Mouse (Mus musculus): ENCODE measurements at regions not wholly inside any gene's neighbourhood (a gene's known extent, or its start where the extent isn't known, plus 50 kb on each side); places are given as distances from the start of the nearest gene placed in this dataset.

DNA sequence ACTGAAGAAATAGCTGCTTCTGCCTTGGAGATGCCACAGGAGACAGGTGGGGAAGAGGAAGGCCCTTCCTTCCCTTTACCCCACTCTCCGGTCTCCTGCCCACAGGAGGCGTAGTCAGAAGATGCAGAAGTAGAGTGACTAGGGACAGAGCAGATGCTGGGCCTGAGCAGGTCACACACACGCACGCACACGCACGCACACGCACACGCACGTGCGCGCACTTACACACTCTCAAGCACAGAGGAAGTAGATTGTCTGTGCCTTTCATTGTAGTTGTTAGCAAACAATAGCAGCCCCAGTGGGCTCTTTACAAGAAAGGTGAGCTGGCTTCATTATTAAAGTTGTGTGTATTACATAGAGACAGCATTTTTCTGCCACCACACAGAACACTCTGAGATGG lies 144.3 kb upstream of the Car8 start:
- WGBS, result 93% methylated on average over 11 of the region's 11 CpGs
- DNase-seq, result no peak
- H3K27me3 ChIP-seq (ENCODE audit: control insufficient read depth, insufficient read depth, low read length), result no peaks in the 10 kb centered on the region
- no peaks in the 10 kb centered on the region for H3K4me1 ChIP-seq (ENCODE audit: control insufficient read depth, insufficient read depth, low read length)
- H3K27ac ChIP-seq (ENCODE audit: insufficient read depth, low read length), result no peak overlapping the region
- TF ChIP-seq POLR2A (IDR thresholded peaks at IDR 0.05; ENCODE audit: borderline replicate concordance, insufficient read depth, low read length) (no peak), CTCF (IDR thresholded peaks at IDR 0.05; ENCODE audit: borderline replicate concordance, insufficient read depth, low read depth, low read length) (no peak)
- no peak overlapping the region for H3K4me3 ChIP-seq (replicated peaks; ENCODE audit: insufficient read depth, low read depth, low read length)

DNA sequence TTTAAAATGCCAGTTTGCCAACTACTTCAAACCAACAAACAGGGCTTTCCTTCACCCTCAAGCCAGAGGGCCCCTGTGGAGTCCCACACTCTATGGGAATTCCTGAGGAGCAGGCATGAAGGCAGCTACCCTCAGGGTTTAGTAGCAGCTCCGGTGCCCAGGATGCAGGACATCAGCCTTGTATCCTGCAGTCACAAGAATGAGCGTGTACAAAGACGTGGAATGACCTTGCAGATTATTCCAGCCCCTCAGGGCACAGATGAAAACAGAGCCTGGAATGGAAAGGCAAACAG lies 143.2 kb upstream of the Car8 start:
- Histone ChIP-seq H3K4me3 (replicated peaks; ENCODE audit: insufficient read depth, low read depth, low read length) (no peak overlapping the region), H3K4me1 (ENCODE audit: control insufficient read depth, insufficient read depth, low read length) (no peaks in the 10 kb centered on the region), H3K27me3 (ENCODE audit: control insufficient read depth, insufficient read depth, low read length) (no peaks in the 10 kb centered on the region), H3K27ac (ENCODE audit: insufficient read depth, low read length) (no peak overlapping the region)
- TF ChIP-seq POLR2A (IDR thresholded peaks at IDR 0.05; ENCODE audit: borderline replicate concordance, insufficient read depth, low read length), result no peak
- TF ChIP-seq CTCF (IDR thresholded peaks at IDR 0.05; ENCODE audit: borderline replicate concordance, insufficient read depth, low read depth, low read length), result no peak
- DNase-seq, result no peak
- 66% methylated on average over 3 of the region's 3 CpGs for WGBS

DNA sequence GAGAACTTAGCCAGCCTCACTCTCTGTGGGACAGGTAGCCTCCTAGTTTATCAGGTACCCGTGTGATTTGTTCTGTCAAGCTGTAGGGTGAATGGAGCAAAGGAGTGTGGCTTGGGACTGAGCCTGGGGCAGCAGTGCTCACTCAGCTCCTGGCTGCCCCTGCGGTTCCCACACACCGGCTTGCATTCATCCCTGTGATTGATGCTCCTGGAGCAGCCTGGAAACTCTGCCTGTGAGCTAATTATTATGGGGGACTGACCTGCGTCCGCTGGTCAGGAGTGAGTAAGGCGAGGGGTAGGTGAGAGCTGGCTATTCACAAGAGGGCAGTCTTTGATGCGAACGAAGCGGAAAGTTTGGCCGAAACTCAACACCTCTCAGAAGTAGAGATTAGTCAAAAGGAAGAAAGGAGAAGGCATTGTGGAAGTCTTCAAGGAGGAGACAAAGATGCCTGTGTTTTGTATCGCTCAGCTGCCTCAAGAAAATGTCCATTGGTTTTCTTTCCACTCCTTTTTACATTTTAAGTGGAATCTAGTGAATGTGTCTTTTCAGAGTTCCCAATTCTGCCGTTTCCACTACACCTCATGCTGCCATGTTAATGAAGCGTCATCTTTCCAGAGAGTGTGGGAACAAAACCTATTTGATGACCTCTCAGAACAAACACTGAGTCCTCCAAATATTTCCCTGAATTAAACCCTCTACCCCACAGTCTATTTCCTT lies 142.7 kb upstream of the Car8 start:
- DNase-seq, result no peak
- Histone ChIP-seq H3K4me3 (replicated peaks; ENCODE audit: insufficient read depth, low read depth, low read length) (no peak overlapping the region), H3K4me1 (ENCODE audit: control insufficient read depth, insufficient read depth, low read length) (no peaks in the 10 kb centered on the region), H3K27ac (ENCODE audit: insufficient read depth, low read length) (no peak overlapping the region), H3K27me3 (ENCODE audit: control insufficient read depth, insufficient read depth, low read length) (no peaks in the 10 kb centered on the region)
- 42% methylated on average over 13 of the region's 13 CpGs for WGBS
- TF ChIP-seq POLR2A (IDR thresholded peaks at IDR 0.05; ENCODE audit: borderline replicate concordance, insufficient read depth, low read length) (no peak), CTCF (IDR thresholded peaks at IDR 0.05; ENCODE audit: borderline replicate concordance, insufficient read depth, low read depth, low read length) (no peak)

DNA sequence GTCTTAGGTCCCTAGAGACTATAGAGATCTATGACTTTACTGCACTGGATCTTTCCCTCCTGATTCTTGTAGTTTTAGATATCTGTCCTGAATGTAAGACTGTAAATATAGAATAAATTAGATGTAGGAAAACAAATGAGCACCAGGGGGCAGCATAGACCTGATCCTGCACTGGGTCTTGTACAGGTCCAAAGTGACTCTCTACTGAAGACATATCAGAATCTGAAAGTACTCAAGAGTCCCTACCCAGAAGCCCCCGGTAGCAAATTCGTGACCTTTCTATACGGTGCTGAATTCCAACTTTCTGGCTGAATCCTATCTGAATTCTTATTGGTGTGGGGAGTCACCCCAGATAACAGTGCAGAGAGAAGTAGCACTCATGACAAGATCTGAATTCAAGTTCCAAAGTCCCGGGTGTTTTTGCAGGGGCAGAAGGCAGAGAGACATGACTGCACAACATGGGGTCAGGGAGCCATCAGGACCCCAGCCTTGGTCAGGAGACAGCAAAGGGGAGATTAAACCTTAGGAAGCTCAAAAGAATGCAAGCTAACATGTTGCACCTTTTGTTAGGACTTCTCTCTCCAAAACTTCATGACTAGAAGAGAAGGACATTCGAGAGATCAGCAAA lies 142.0 kb upstream of the Car8 start:
- TF ChIP-seq CTCF (IDR thresholded peaks at IDR 0.05; ENCODE audit: borderline replicate concordance, insufficient read depth, low read depth, low read length) (peak; percentile 78), POLR2A (IDR thresholded peaks at IDR 0.05; ENCODE audit: borderline replicate concordance, insufficient read depth, low read length) (no peak)
- Histone ChIP-seq H3K4me3 (replicated peaks; ENCODE audit: insufficient read depth, low read depth, low read length) (no peak overlapping the region), H3K27ac (ENCODE audit: insufficient read depth, low read length) (no peak overlapping the region), H3K27me3 (ENCODE audit: control insufficient read depth, insufficient read depth, low read length) (no peaks in the 10 kb centered on the region), H3K4me1 (ENCODE audit: control insufficient read depth, insufficient read depth, low read length) (no peaks in the 10 kb centered on the region)
- WGBS, result 38% methylated on average over 5 of the region's 5 CpGs
- DNase-seq, result peak; percentile 53 to 65

DNA sequence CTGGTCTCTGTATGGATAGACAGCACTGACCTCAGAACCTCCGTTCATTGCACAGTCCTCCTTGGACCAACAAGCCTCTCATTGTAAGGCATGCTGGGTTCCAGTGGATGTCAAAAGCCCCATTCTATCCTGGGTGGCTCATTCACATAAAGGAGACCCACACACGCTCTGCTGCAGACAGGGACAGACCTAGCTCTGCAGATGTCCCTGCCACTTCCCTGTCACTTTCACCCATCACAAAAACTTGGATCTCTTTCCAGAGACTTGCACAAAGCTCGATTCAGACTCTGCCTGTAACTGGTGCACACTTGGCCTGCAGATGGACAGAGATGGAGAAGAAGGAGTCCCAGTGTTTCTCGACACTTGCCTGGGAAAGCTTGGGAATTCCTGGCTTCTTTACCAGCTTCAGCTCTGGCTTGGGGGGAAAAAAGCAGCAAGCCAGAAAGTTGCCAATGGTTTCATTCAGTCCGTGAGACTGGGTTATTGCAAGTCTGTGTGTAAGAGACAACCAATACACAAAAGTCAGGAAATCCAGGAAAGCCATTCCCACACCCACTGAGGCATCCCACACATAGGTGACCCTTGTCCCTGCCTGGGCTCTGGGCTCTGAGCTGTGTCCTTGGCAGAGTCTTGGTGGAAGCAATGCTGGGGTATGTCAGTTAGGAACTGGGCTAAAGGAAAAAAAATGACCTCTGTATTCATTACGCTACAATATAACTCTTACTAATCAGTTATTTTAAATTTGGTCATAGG lies 136.1 kb upstream of the Car8 start:
- peak in 1 of 2 experiments; percentile 12 for DNase-seq
- Histone ChIP-seq H3K27me3 (ENCODE audit: control insufficient read depth, insufficient read depth, low read length) (no peaks in the 10 kb centered on the region), H3K4me1 (ENCODE audit: control insufficient read depth, insufficient read depth, low read length) (no peaks in the 10 kb centered on the region), H3K27ac (ENCODE audit: insufficient read depth, low read length) (no peak overlapping the region), H3K4me3 (replicated peaks; ENCODE audit: insufficient read depth, low read depth, low read length) (no peak overlapping the region)
- TF ChIP-seq CTCF (IDR thresholded peaks at IDR 0.05; ENCODE audit: borderline replicate concordance, insufficient read depth, low read depth, low read length) (no peak), POLR2A (IDR thresholded peaks at IDR 0.05; ENCODE audit: borderline replicate concordance, insufficient read depth, low read length) (no peak)
- 70% methylated on average over 6 of the region's 6 CpGs for WGBS

- Histone ChIP-seq H3K27me3 (ENCODE audit: control insufficient read depth, insufficient read depth, low read length) (no peaks in the 10 kb centered on the region), H3K4me3 (replicated peaks; ENCODE audit: insufficient read depth, low read depth, low read length) (no peak overlapping the region), H3K4me1 (ENCODE audit: control insufficient read depth, insufficient read depth, low read length) (no peaks in the 10 kb centered on the region), H3K27ac (ENCODE audit: insufficient read depth, low read length) (no peak overlapping the region)
- DNase-seq, result peak; percentile 19 to 28
- WGBS, result 12% methylated on average over 3 of the region's 3 CpGs
- no peak for TF ChIP-seq CTCF (IDR thresholded peaks at IDR 0.05; ENCODE audit: borderline replicate concordance, insufficient read depth, low read depth, low read length)
- TF ChIP-seq POLR2A (IDR thresholded peaks at IDR 0.05; ENCODE audit: borderline replicate concordance, insufficient read depth, low read length), result no peak
Measured at GRCm38 (mm10) chr4:8374061-8374460, 135.2 kb upstream of the Car8 start.

DNA sequence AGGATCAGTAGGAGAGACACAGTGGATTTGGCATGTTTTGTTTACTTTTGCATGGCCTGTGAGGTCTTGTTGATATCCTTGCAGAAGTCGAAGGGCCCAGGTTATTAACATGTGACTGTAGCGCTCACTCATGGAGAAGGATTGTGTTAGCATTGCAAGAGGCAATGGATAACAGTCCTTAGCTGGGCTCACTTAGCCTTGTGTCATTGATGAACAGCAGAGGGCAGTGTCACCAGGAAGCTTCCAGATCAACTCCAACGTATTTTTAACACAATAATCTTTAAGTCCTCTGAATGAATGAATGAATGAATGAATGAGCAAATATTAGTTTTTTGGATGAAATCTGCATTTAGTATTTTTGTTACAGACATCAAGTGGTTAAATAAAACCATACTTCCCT lies 133.2 kb upstream of the Car8 start:
- no peaks in the 10 kb centered on the region for H3K27me3 ChIP-seq (ENCODE audit: control insufficient read depth, insufficient read depth, low read length)
- no peak overlapping the region for H3K4me3 ChIP-seq (replicated peaks; ENCODE audit: insufficient read depth, low read depth, low read length)
- TF ChIP-seq POLR2A (IDR thresholded peaks at IDR 0.05; ENCODE audit: borderline replicate concordance, insufficient read depth, low read length) (no peak), CTCF (IDR thresholded peaks at IDR 0.05; ENCODE audit: borderline replicate concordance, insufficient read depth, low read depth, low read length) (peak; percentile 12; the same call in 1 of the 2 replicates)
- H3K27ac ChIP-seq (ENCODE audit: insufficient read depth, low read length), result no peak overlapping the region
- H3K4me1 ChIP-seq (ENCODE audit: control insufficient read depth, insufficient read depth, low read length), result no peaks in the 10 kb centered on the region
- no peak for DNase-seq
- 74% methylated on average over 3 of the region's 3 CpGs for WGBS

DNA sequence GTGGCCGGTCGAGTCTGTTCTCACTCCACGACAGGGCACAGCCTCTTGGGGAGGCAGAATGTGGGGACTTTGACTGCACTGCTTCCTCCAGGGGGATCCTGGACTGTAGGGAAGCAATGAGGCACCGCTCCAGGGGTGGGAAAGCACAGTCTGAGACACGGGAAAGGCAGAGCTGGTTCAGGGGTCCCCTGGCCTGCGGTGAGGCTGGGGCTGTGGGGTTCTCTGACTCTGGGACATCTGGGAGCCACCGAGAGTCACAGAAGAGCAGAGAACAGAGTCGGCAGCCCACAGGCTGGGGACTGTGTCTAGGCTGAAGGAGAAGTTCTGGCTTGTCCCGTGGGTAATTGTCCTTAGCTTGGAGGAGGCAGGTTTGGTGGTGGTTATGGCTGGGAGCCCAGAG lies 131.9 kb upstream of the Car8 start:
- H3K27ac ChIP-seq (ENCODE audit: insufficient read depth, low read length), result no peak overlapping the region
- no peaks in the 10 kb centered on the region for H3K4me1 ChIP-seq (ENCODE audit: control insufficient read depth, insufficient read depth, low read length)
- TF ChIP-seq POLR2A (IDR thresholded peaks at IDR 0.05; ENCODE audit: borderline replicate concordance, insufficient read depth, low read length), result no peak
- TF ChIP-seq CTCF (IDR thresholded peaks at IDR 0.05; ENCODE audit: borderline replicate concordance, insufficient read depth, low read depth, low read length), result no peak
- DNase-seq, result no peak
- 74% methylated on average over 9 of the region's 9 CpGs for WGBS
- H3K27me3 ChIP-seq (ENCODE audit: control insufficient read depth, insufficient read depth, low read length), result no peaks in the 10 kb centered on the region
- no peak overlapping the region for H3K4me3 ChIP-seq (replicated peaks; ENCODE audit: insufficient read depth, low read depth, low read length)

Data from cerebellum, adult 2 months (tissue).